Mouse (Mus musculus) lung, postnatal 36 days (tissue): ENCODE measurements around the gene Dpy30.
A peak's percentile ranks its signal among the peaks of the same experiment; 100 is the strongest.

Experiments used
- DNase-seq: peaks from one replicate; pipeline ENCODE4 v3.0.0; 2022; ENCODE audit warnings: mixed read lengths

The Dpy30 gene

GRCm38 (mm10) chr17:74294426-74295025 is 29.2 kb downstream of the Dpy30 start:
- peak; percentile 91 for DNase-seq

- DNase-seq = peak; percentile 24
Observed at GRCm38 (mm10) chr17:74293687-74294425, 29.9 kb downstream of the Dpy30 start.

- no peak for DNase-seq
Observed at GRCm38 (mm10) chr17:74291640-74292361, 31.9 kb downstream of the Dpy30 start.

GRCm38 (mm10) chr17:74290869-74291268 is 32.9 kb downstream of the Dpy30 start:
- peak; percentile 15 for DNase-seq

GRCm38 (mm10) chr17:74290198-74290597 is 33.5 kb downstream of the Dpy30 start:
- DNase-seq = peak; percentile 11

GRCm38 (mm10) chr17:74288626-74289025 is 35.1 kb downstream of the Dpy30 start:
- no peak for DNase-seq

- no peak for DNase-seq
Observed at GRCm38 (mm10) chr17:74286140-74286730, 37.5 kb downstream of the Dpy30 start.

GRCm38 (mm10) chr17:74285730-74286129 is 38.0 kb downstream of the Dpy30 start:
- peak; percentile 67 for DNase-seq

- DNase-seq = peak; percentile 38
Observed at GRCm38 (mm10) chr17:74284397-74285115, 39.2 kb downstream of the Dpy30 start.

GRCm38 (mm10) chr17:74282024-74282423 is 41.7 kb downstream of the Dpy30 start:
- DNase-seq = no peak

GRCm38 (mm10) chr17:74278966-74279869 is 44.5 kb downstream of the Dpy30 start:
- no peak for DNase-seq

- no peak for DNase-seq
Observed at GRCm38 (mm10) chr17:74274471-74274870, 49.3 kb downstream of the Dpy30 start.

- DNase-seq = no peak
Observed at GRCm38 (mm10) chr17:74272683-74273205, 51.0 kb downstream of the Dpy30 start.

GRCm38 (mm10) chr17:74271541-74272268 is 52.0 kb downstream of the Dpy30 start:
- DNase-seq = no peak

- DNase-seq = no peak
Observed at GRCm38 (mm10) chr17:74270205-74270604, 53.5 kb downstream of the Dpy30 start.

- no peak for DNase-seq
Observed at GRCm38 (mm10) chr17:74267415-74268180, 56.1 kb downstream of the Dpy30 start.

- DNase-seq = no peak
Observed at GRCm38 (mm10) chr17:74265636-74266035, 58.1 kb downstream of the Dpy30 start.

- no peak for DNase-seq
Observed at GRCm38 (mm10) chr17:74265156-74265505, 58.6 kb downstream of the Dpy30 start.

- DNase-seq = peak; percentile 40
Observed at GRCm38 (mm10) chr17:74264333-74265155, 59.2 kb downstream of the Dpy30 start.
